Mouse (Mus musculus): Measurements from ENCODE around the gene Fhl3.
A peak's percentile ranks its signal among the peaks of the same experiment; 100 is the strongest.
"Not testable (repeated sequence)": the region's sequence is repeated elsewhere in the genome, so short reads cannot be mapped to it uniquely, and the experiment has no call there.

Gene Fhl3

DNA sequence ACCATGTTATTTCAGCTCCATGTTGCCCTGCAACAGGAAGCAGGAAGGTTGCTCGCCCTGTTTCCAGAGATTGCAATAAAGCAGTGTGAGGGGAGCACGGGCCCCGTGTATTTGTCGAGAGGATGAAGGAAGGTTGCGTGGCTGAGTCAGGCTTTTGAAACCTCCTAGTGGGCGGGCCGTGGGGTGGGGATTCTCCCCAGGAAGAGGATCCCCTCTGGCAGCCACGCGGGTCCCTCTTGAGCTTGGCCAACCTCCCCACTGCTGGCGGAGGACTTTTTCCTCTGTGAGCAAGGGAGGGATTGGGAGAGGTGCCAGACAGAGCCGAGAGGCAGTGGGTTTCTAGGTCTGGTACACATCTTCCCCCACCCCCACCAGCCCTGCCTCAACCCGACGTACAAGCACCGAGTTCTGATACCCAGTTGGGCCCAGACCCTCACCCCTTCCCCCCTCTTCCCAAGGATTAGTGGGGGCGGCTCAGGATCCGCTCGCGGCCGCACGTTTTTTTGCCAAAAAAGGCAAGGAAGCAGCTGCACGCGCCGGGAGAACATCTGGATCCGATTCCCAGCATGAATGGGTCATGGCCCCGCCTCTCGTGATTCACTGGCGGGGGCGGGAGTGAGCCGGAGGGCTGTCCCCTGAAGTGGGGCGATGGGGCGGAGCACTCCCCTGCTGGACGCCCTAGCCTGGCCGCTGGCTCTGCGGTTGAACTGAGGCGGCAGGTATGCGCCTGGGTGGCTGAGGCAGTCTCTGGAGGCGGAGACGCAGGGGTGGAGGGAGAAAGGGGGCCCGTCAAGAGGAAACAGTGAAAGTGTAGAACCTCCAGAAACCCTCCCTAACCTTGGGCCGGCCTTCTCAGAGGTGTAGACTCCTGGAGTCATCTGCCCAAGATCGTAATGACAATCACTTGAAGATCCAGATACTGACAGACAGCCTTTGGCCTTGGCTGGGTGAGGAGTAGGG lies 8.3 kb downstream of the Fhl3 start:
- DNase-seq (ENCODE audit: low spot score), result peak; percentile 65

DNA sequence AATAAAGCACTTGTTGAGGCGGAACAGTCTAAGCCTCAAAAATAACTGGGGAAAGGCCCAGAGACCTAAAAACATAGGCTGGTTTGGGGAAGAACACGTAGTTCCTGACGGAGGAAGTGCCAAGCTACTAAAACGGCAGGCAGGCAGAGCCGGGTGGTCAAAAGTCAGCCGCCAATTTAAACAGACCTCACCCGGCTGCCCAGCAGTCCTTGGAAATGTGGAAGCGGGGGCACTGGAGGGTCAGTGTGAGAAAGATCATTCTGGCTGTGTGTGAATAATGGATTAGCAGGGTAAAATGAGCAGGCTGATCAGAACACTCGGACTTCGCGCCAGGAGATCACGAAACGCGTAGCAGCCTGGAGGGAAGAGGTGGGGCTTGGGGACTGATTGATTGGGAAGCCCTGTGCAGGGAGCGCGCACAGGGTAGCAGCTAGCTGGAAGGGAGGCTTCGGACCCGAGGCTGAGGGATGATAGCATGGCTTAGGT lies 9.5 kb downstream of the Fhl3 start:
- no peak for DNase-seq (ENCODE audit: low spot score)

DNA sequence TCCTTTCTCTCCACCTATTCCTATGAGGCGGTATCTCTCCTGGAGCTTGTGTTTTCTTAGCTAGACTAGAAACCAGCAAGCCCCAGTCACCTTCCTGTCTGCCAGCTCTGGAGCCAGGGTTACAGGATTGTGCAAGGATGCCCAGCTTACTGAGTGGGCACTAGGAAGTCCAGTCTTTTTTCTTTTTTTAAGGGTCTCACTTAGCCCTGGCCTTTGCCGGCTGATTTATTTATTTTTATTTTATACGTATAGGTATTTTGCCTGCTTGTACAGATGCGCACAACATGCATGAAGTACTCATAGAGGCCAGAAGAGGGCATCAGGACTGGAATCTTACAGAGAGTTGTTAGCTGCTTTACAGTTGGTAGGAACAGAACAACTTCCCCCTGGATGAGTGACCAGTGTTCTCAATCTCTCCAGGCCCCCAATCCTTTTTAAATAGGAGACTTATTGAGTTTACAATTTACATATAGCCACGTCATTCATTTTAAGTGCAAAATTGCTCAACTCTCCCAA lies 10.3 kb downstream of the Fhl3 start:
- DNase-seq (ENCODE audit: low spot score), result peak; percentile 76

GRCm38 (mm10) chr4:124712618-124713017 lies 12.1 kb downstream of the Fhl3 start:
- no peak for DNase-seq (ENCODE audit: low spot score)

GRCm38 (mm10) chr4:124713850-124714249 lies 13.3 kb downstream of the Fhl3 start:
- not testable (repeated sequence) for DNase-seq (ENCODE audit: low spot score)

GRCm38 (mm10) chr4:124714545-124715481 lies 14.3 kb downstream of the Fhl3 start, which contains the start of gene Sf3a3:
Gene Sf3a3 (plus strand): TSS chr4:124714776.
- DNase-seq (ENCODE audit: low spot score), result peak; percentile 99

GRCm38 (mm10) chr4:124719101-124719500 lies 18.6 kb downstream of the Fhl3 start:
- no peak for DNase-seq (ENCODE audit: low spot score)

DNA sequence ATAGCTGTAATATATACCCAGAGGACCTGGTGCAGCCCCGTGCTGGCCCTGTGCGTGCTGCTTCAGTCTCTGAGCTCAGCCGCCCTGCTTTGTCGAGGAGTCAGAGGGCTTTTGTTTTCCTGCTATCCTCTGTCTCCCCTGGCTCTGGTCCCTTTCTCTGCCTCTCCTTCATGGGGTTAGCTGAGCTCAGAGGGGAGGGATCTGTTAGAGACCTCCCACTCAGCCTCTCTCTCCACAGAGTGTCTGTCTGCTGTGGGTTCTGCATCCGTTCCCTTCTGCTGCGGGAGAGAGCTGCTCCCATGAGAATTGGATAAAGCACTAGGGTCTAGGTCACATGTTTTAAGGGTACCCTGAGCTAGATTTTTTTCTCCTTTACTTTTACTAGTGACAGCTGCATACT lies 25.6 kb downstream of the Fhl3 start:
- DNase-seq (ENCODE audit: low spot score), result no peak

GRCm38 (mm10) chr4:124736952-124737351 lies 36.5 kb downstream of the Fhl3 start:
- DNase-seq (ENCODE audit: low spot score), result peak; percentile 16

DNA sequence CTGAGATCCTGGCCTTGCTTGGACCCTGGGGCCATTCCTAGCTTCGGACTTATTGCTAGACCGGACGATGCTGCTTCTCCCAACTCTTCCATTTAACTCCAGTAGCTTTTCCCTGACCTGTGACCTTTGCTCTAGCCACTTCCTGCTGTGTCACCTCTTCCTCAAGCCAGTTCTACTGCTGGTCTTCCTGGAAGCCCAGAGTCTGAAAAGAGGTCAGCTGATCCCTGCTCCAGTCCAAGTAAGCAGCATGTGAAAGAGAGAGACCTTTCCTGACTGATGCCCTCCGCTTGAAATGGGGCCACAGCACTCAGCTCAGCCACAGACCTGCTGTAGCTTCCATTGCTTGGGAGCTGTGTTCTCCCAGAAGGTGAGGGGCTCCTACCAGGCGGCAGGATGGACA lies 37.0 kb downstream of the Fhl3 start:
- DNase-seq (ENCODE audit: low spot score), result no peak

- no peak for DNase-seq (ENCODE audit: low spot score)
These were observed 37.5 kb downstream of the Fhl3 start for GRCm38 (mm10) chr4:124738013-124738412.

- no peak for DNase-seq (ENCODE audit: low spot score)
These were observed 38.3 kb downstream of the Fhl3 start for GRCm38 (mm10) chr4:124738783-124739182.

DNA sequence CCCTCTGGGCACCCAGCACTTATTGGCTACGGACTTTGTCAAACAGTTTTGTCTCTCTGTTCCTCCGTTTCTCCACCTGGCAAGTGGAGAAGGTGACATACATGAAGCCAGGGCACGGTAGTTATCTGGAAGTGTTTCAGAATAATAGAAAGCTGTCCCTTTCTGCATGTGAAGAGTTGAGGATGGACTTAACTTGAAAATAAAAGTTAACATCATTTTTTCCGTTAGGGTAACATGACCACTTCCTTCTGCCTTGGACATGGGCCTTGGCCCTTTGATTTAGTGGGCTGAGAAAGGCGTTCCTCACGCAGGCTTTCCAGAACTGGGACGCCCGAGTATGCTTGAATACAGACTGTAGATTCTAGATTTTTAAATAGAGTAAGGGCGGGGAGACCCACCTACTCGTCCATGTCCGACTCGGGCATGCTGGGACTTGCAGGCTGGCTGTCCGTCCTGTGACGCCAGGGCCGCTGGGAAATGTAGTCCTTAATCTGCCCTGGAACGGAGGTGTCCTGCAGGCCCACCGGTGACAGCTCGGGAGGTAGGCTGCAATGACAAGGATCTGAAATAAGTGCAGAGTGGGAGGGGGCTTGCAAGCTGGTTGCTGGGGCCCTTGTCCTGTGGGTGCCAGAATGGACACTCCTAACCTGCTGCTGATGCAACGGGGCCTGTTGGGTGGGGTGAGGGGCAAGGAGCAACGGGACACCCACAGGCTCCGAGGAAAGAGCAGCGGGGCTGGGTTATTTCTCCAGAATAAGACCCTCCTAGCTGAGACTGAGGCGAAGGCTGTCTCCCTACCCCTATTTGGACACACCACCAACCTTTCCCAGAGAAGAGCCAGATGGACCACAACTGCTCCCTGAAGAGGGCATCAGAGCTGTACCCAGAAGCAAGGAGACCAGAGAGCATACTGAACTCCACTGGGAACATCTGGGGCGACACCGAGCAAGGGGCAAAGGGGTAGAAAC lies 41.2 kb downstream of the Fhl3 start, which contains the start of gene Inpp5b:
Gene Inpp5b, plus strand, starts transcription at position 475 of the 968 bp plus-strand sequence.
- peak; percentile 78 for DNase-seq (ENCODE audit: low spot score)

DNA sequence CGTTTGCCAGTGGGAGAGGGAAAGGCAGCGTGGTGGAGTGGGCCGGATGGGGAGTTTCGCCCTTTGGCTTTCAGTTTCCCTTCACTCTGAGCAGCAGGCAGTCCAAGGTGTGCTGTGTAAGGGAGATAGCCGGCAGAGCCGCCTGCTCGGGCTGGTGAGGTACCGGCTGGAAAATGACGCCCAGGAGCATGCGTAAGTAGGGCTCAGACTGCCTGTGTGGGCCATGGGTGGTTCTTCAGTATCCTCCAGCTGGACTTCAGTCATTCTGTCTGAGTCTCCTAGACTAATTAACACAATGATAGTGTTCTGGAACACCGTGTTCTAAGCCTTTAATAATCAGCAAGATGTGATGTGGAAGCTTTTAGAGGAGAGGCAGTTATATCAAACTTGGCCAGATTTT lies 42.3 kb downstream of the Fhl3 start:
- no peak for DNase-seq (ENCODE audit: low spot score)

- no peak for DNase-seq (ENCODE audit: low spot score)
These were observed 46.1 kb downstream of the Fhl3 start for GRCm38 (mm10) chr4:124746577-124746976.

- no peak for DNase-seq (ENCODE audit: low spot score)
These were observed 47.4 kb downstream of the Fhl3 start for GRCm38 (mm10) chr4:124747851-124748250.

DNA sequence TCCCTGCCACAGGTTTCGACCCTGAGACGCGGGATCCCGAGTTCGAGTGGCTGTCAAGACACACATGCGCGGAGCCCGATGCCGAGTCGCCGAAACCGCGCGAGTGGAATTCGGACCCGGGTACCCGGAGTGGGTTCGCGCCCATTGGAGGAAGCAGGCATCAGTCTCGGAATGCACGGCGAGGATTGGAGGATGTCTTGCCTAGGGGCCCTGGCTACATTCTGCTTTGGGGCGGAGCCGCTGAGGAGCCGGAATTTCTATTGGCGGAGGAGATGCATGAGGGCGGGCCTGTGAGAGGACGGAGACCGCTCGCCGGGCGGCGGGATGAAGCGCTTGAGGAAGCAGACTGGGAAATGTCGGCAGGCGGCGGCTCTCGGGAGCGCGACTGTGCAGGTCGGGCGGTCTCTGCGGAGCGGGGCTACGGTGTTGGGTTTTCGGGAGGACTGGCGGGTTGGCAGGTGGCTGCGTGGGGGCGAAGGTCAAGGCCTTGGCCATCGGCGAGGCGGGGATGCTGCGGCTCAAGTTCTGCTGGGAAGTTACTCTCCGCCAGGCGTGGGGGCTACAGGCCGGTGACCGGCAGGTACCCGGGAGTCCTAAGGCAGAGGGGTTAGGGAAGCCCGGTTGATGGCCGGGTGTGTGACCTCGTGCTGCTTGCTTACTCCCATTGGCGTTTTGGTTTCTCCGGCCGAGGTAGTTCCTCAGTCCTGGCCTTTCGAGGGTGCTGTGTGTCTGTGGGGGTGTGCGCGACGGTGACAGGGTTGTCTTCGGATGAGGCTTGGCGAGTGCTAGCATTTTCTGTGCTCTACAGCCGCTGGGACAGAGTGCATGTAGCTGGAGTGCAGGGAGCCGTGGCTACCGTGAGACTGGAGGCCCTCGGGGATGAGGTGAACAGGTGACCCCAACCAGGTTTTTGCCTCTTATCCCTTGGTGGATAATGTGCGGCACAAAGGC lies 51.1 kb downstream of the Fhl3 start:
- peak; percentile 97 for DNase-seq (ENCODE audit: low spot score)

GRCm38 (mm10) chr4:124752281-124753199 lies 52.0 kb downstream of the Fhl3 start:
- DNase-seq (ENCODE audit: low spot score), result no peak

- DNase-seq (ENCODE audit: low spot score), result no peak
These were observed 55.0 kb downstream of the Fhl3 start for GRCm38 (mm10) chr4:124755526-124755925.
